Mouse (Mus musculus) 416B (cell line): ENCODE measurements around the gene Fam234b.

Experiments used
- DNase-seq: peaks from one replicate; pipeline ENCODE4 v3.0.0; 2011; ENCODE audit warnings: low read depth

Gene Fam234b

DNA sequence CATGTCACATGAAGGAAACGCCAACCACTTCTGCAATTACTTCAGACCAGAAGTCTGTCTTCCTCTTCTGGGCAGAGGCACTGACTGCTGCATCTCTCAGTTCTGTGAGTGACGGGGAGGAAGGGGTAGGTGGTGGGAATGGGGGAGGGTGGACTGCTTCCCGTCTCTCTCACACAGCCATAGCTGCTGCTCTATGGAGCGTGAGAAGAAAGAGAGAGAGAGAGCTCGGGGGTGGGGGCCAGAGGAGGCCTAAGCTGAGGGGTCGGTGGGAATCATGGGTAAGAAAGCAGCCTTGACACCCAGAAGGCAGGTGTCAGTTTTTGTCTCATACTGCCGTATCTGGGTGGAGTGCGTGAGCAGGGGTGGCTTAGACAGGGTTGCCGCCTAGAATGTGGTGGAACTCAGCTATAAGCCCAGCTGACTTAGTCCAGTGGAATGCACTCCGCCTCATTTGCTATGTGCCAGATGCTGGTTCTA, 30.7 kb downstream of the Fam234b start:
- no peak for DNase-seq

DNA sequence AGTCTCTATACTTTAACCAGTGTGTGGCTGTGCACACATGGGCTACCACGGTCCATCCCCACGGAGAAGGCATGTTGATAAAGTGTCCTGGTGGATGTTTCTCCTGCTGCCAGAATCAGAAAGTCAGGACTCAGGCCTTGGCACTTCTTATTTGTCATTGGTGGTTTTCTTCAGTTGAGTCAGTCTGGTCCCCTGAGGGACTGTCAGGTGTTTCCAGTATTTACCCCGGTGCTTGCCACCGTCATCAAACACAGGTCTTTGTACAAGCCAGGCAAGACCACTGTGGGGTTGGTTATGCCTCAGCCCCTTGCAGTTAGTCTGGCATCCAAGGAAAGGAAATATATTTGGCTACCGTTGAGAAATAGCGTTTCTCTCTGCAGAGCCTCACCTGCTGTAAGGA, 32.8 kb downstream of the Fam234b start:
- DNase-seq, result no peak

DNA sequence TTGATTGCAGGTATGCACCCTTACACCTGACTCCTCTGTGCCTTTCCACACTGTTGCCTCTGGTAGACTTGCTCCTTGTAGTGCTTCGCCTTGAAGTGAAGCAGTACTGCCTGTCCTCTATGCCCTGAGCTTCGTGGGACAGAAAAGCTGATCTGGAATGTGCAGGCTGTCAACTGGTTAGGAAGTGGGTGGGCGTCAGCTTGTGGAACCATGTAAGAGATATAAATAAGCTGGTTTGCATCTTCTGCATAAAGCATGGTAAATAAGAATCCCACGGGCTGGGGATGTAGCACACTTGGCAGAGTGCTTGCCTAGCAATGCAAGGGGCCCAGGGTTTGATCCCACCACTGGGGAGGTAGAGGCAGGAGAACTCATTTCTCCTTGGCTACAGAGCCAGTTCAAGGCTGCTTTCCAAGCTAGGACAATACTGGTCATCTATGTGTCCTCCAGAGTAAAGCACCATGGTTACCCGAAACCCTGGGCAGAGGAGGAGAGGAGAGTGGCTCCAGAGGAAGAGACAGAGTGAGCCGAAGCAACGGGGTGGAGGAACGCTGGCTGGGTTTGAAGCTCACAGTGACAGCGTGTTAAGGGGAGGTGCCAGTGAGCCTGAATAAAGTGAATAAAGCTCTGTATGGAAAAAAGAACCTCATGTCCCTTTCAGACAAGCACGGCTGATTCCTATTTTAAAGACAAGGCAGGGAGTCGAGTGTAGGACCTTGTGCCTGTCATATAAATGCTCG, 34.8 kb downstream of the Fam234b start:
- no peak for DNase-seq

DNA sequence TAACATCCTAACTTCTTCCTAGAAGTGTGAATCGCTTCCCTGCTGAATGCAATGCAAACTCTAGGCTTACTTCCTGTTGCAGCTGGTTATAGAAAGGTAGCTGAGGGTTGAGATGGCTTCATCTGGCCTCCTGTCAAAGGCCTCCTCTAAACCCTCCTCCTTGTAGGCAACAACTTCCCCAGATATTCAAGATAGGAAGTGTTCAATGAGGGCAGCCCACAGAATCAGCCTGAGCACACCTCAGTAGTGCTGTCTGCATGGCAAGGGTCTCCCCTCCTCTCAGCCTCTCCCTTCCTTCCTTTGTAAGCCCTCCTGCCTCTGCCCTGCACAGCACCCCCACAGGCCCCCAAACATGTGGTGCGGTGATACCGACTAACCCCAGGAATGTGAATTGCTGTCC, 38.0 kb downstream of the Fam234b start:
- DNase-seq, result no peak

DNA sequence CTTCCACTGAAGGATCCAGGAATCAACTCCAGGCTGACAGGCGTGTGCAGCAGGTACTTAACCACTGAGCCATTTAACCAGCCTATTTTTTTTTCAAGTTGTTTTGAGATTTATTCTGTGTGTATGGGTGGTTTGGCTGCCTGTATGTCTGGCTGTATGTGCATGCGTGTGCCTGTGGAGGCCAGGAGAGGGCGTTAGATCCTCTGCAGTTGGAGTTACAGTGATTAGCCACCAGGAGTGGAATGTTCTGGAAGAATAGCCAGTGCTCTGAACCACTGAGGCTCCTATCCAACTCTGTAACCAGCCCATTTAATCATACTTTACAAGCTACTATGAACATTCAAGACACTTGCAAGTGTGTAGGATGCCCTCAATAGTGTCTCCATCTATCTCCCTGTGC, 38.8 kb downstream of the Fam234b start:
- no peak for DNase-seq

DNA sequence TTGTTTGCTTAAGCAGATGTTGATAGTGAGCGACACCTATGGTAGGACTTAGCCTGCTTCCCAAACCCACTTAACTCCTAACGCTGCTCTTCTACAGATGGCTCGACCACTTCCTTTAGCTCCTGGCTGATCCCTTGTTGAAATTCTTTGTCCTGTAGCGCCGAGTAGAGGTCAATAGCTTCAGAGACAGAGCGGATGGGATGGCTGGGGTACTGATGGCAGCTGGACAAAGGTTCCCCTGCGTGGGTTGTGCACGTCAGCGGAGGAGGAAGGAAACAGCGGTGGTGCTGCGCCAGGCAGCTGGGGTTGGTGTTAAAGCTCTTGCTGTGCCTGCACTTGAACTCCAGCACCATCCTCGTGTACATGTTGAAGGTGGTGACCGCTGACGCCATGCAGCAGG, 39.5 kb downstream of the Fam234b start:
- DNase-seq, result no peak

DNA sequence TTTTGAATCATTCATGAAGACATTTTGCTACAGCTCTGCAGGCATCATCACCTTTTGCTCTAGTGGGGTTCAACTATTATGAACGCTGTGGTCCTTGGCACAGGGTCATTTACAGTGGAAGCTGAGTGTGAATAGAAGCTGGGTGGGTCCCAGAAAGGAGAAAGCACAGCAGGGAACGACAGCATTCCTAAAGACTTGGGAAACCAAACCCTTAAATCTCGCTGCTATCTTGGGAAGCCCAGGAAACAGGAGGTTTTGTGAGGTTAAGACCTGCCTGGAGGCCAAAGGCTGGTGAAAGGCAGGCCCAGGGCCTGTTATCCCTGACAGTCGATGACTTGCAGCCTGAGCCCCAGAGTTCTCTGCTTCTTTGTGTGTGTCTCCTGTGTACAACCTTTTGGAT, 40.4 kb downstream of the Fam234b start:
- no peak for DNase-seq

DNA sequence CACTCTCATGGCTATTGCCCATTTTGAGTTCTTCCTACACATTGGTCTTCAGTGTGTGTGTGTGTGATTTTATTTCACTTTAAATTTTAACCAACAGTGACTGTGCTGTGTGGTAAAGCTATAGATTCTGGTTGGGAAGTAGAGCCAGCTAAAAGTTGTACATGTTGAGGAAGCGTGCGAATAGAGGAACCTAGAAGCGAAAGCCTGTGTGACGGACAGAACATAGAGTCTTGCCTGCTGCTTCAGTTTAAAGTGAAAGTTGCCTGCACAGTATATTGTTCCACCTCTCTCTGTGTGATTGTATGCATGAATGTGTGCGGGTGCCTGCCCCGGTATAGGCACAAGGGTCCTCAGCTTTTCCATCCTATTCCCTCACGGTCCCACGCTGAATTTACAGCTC, 42.6 kb downstream of the Fam234b start:
- DNase-seq, result no peak

DNA sequence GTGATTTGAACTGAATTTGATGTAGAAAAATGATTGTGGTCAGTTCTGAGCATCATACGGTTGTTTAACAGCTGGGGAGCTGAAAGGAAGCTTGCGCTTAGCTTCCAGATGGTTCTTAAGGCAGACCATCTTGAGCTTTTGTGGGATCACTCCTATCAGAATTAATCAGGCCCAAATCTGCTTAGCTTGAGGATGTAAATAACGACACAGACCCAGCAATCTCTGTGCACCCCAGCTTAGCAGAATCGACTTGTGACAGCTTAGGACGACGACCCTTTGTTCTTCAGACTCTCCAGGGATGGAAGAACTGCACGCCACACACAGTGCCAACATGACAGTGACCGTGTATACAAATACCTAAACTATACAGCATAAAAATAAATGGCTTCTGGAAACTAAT, 47.8 kb downstream of the Fam234b start:
- no peak for DNase-seq

DNA sequence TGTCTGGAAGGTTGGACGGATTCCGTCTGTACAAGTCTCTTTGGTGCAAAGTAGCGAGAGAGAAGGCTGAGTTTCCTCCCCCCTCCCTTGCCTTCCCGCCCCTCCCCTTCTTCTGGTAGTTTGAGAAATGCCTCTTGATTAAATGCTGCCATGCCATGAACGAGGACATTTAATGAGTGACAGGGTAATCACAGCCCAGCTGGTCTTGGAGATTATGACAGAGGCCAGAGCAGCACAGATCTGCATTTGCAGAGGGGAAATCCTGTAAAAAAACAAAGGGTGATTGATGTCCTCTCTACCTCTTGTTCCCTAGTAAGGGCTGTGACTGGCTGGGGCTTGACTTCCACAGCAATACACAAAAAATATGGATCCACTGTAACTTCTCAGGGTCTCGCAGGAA, 50.1 kb downstream of the Fam234b start:
- no peak for DNase-seq

DNA sequence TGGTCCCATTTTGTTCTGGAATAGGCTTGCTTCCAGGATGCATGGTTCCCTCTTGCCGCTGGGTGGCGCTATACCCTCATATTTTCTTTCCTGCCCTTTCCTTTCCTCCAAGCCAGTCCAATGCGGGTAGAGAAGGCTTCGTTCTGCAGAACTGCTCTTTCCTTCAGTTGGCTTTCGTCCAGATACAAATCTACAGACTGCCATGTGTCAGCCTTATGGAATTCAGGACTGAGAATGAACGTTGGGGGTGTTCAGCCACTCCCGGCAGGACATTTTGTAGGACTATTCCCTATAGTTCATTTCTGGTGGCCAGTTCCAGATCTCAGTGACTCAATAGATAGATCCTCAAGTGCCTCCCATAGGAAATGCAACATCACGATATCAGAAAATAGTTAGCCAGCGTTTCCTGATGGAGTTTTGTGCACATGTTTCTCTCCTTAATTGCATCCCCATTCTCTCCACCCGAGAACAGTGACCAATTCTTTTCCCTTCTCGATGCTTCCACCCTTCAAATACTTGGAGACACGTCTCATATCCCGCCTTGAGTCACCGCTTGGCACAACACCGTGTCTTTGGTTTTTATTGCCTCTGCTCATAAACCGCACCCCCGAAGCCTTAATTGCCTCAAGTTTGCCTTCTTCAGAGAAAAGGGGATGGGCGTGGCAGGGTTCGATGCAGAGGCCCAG, 52.2 kb downstream of the Fam234b start:
- DNase-seq, result peak; percentile 80

DNA sequence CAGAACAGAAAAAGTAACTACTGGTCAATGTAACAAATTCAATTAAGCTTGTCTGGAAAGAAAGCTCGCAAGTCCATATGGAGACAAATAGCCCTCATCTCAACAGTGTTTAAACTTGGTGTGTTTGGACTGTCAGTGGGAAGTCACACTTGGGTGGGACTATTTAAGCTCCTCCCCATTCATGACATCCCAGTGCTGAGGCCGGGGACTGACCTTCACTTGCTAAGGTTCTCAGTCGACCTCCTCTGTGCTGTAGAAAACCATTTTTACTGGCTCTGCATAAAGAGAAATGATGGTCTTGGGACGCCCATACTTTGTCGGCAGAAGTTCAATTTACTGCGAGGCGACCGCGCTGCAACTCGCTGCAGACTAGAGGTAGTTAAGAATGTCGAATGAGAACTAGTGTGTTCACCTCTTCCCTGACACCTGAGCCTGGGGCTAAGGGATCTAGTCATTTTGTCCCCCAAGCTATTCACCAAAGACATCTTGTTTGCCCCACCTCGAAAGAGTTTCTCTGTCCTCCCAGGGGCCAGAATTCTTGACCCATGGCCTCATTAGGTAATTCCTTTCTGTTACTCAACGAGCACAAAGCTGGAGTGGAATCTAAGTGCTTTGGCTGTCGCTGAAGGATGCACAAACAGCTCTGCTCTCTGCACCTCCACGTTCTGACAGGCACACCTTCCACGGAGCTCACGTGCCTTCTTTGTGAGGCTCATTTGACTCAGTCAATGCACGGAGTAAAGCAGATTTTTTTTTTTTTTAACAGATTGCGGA, 53.3 kb downstream of the Fam234b start:
- no peak for DNase-seq

DNA sequence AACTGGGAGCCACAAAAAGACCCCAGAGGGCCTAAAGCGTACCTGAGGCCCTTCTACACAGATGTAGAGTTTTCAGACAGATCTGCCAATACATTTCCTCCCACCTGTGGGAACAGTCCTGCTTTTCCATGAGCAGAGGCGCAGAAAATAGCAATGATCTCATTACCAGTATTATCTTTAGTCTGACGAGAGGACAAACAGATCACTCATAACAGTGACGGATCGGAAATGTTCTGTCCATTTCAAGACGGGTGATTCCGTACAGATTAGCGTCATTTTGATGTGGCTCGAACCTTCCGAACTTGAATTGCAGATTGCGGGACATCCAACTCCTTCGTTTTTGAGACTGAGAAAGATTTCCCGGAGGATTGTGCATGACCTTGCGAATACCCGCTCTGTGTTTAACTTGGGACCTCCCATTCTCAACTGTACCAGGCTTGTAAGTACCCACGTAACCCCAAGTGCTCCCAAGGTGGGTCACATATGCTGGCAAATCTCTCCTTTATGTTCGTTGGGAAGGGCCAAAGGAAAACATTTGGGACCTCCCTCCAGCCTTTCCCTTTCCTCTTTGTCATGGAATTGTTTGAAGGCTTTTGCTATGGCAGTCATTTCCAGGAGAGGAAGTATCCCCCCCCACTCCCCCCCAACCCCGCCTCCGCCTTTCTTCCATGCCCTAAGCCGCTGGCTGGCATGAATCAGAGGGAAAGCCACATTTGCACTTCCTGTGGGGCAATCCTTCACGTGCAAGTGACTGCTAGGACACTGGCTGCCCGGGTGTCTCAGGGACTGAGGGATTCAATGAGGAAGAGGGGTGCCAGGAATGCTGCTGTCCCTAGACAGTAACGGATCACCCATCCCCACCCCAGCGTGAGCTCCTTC, 54.3 kb downstream of the Fam234b start:
- peak; percentile 81 for DNase-seq

DNA sequence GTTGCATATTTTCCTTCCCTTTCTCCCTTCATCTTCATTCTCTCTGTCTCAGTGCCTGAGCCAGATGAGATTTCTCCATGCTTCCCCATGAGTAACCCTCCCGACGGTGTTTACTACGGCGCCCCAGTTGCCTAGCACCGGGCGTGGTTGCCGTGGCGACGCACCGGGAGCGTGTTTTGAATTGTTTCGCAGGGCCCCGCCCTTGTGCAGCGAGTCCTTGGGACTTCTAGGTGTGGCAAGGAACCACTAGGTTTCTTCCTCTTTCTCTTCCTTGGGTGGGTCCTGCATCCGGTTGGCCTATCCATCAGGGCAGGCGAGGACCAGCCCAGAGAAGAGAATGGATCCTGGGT, 54.9 kb downstream of the Fam234b start:
- DNase-seq, result peak; percentile 77

DNA sequence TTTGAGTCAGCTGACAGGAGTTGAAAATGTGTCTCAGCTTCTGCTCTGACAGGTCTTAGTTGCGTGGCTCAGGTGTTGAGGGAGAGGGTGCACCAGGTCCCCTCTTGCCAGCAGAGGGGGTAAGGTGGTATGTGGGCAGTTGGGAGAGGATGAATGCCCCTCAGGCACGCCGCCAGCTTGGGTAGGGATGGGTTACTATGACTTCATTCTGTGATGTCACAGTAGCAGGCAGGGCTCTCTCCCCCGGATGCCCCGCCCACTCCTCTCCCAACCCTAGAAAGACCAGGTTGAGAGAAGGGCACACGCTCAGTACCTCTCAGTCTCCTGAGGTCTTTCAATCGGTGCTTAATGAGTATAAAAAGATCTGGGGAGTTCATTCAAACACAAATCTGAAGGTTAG, 56.4 kb downstream of the Fam234b start, which contains the start of gene Gsg1:
Gsg1 (minus strand) TSS at position 199 of the 400 bp plus-strand sequence.
- no peak for DNase-seq

DNA sequence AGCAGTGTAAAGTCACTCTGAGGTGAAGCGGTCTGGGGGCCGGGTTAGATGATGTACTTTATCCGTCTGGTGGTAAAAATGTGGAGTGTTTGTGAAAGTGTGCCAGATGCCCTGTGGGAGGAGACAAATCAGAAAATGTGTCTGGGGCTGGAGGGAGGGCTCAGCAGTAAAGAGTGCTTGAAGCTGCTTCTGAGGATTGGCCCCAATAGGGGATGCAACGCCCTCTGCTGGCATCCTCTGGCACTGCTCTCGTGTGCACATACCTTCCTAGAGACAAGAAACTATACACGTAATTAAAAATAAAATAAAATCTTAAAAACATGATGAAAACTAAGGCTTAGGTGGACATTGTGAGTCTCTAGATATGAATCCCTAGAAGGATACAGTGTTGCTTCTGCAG, 62.7 kb downstream of the Fam234b start:
- DNase-seq, result no peak

DNA sequence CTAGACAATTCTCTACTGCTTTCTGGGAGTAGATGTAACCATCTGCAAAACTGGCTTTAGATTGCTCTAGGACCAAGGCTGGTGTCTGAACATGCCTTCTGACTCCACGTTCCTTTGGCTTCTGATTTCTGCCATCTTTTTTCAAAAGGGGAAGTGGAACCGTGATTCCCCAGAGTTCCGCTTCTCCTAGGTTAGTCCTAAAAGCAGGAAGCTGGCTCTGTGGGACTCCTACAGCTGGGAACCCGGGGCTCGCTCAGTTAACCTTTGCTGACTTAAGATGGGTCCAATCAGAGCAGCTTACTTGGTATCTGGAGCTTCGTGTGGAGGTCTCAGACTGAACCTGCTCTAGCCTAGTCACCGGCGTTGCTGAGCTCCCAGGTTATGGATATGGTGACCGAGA, 63.3 kb downstream of the Fam234b start:
- DNase-seq, result no peak

DNA sequence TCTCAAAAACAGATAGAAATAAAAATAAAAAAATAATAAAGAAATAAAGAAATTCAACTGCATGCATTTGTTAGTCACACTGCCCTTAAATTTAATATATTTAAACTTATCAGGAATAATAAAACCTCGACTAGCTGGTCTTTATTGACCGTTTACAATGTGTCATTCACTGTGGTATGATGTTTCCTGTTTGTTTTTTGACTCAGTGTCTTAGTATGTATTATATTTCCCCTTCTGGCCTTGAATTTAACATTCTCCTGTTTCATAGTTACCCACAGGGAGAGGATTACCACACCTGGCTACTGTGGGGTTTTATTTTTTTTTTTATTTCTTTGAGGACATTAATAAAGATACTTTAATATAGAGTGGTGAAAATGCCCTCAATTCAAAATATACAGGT, 64.8 kb downstream of the Fam234b start:
- DNase-seq, result peak; percentile 67

DNA sequence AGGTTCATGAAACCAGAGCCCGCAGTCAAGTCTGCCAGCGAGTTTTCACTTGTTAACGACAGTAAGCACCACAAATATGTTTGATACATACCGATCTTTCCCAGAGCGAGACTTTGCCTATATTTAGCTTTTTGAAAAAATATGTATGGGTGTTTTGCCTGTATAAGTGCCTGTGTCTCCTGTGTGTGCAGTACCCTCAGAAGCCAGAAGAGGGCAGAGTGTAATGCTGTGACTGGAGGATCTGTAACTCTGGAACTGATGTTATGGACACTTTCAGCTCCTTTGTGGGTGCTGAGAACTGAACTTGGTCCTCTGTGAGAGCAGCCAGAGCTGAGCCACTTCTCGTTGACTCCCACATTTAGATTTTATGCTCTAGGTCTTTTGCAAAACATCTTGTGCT, 66.4 kb downstream of the Fam234b start:
- no peak for DNase-seq

DNA sequence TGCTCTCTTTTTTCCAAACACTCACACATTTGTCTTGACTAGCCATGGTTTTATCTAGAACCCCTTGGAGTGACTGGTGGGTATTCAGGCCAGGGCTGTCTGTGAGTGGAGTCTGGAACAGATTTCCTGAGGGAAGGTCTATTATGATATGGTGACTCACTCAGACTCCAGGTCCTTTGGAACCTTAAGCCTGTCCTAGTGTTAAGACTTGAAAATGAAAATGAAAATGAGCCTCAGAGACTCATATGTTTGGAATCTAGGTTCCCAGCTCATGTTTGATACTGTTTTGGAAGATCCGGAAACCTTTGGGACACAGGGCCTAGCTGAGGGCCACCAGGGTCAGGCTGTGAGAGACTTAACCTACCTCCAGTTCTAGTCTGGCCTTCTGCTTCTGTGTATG, 68.3 kb downstream of the Fam234b start:
- no peak for DNase-seq

DNA sequence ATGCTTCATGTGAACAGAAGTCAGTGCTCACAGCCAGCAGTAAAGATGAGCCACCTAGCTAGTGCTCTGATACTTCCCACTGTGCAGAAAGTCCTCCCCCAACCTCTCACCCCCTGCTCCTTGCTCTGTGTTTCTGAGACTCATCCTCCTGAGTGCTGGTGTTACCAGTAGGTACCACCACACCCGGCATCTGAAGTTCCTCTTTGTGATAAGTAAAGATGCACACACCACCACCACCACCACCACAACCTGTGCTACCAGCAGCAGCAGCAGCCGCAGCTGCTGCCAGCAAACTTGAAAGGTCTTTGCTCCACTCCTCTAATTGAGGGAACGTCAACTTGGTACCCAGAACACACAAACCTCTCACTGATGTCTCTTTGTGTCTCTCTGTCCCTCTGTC, 69.4 kb downstream of the Fam234b start:
- DNase-seq, result no peak

DNA sequence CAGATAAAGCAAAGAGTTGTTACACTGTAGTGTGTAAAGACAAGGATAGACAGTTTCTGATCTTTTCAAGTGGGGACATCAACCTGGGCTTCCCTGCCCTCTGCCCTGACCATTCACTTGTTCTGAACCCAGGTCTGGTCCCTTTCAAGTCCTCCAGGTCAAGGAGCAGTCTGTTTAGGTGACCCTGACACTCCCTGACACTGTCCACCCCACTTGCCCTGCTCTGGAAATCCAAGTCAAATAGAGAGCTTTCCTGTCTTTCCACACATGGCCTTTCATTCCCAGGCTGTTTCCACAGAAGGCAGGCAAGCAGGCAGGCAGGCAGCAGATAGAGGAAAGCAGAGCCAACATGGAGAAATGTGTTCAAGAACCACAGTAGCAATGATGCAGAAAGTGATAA, 70.6 kb downstream of the Fam234b start:
- DNase-seq, result no peak
